Mouse (Mus musculus): Measurements from ENCODE around the gene Scrt2.

Scrt2 gene

GRCm38 (mm10) chr2:152143279-152144157 is 62.2 kb downstream of the Scrt2 start, which contains the start of gene Tcf15:
Tcf15 (plus strand) TSS chr2:152143561.
- DNase-seq (ENCODE audit: low spot score) = peak; percentile 46

GRCm38 (mm10) chr2:152144158-152144450 is 62.8 kb downstream of the Scrt2 start:
- DNase-seq (ENCODE audit: low spot score) = no peak

- no peak for DNase-seq (ENCODE audit: low spot score)
Measured at GRCm38 (mm10) chr2:152144501-152144900, 63.2 kb downstream of the Scrt2 start.

Data from testis, postnatal 14 days (tissue).